Mouse (Mus musculus) bone marrow, adult 2 months (tissue): Measurements from ENCODE around the gene Trpm8. TPM values are rescaled to one million over a fixed set of nuclear protein-coding genes. Genes with fewer than 3 reads are reported as not detected.

ENCODE experiments used
- H3K27ac ChIP-seq: fragments of 200-500 bp; 2 replicates; pipeline ENCODE4 v1.5.1; 2012; ENCODE audit warnings: low read depth, mild to moderate bottlenecking, control low read depth, inconsistent platforms, low read length; ENCODE audit not compliant: control insufficient read depth, poor library complexity, insufficient read depth
- H3K4me1 ChIP-seq: fragments of 200-500 bp; 2 replicates; pipeline ENCODE4 v1.6.1; 2011; ENCODE audit warnings: low read length; ENCODE audit not compliant: control insufficient read depth, insufficient read depth
- H3K4me3 ChIP-seq: fragments of 200-500 bp; replicated peaks from 2 replicates; pipeline ENCODE3; 2011; ENCODE audit warnings: mild to moderate bottlenecking, low read depth, low read length, control low read depth; ENCODE audit not compliant: control insufficient read depth
- CTCF ChIP-seq: fragments of 200-500 bp; IDR thresholded peaks from 2 replicates; pipeline ENCODE4 v1.5.1; 2011; ENCODE audit warnings: low read length, control low read depth; ENCODE audit not compliant: control insufficient read depth, insufficient read depth
- POLR2A ChIP-seq: fragments of 200-500 bp; IDR thresholded peaks from 2 replicates; pipeline ENCODE4 v1.6.1; 2011; ENCODE audit warnings: low read depth, mild to moderate bottlenecking, control low read depth, low read length, borderline replicate concordance; ENCODE audit not compliant: control insufficient read depth
- WGBS: fragments of 180-500 bp; shearing (Covaris S2); methylation state at CpG from one replicate; pipeline ENCODE4 v1.1.7; 2018; 5-methylcytosine and 5-hydroxymethylcytosine counted together
- polyA plus RNA-seq: library from polyadenylated mRNA; stranded (reverse); fragments of >200 nt; gene quantifications from 2 replicates; pipeline ENCODE4 v1.2.4, GENCODE M21; 2011; ENCODE audit warnings: low replicate concordance; ENCODE audit not compliant: missing spikeins, insufficient read depth, insufficient read length

The Trpm8 gene
- polyA plus RNA-seq, 1 experiment, result not detected

- Histone ChIP-seq H3K27ac (no peak overlapping the region), H3K4me1 (peaks cover 9% of the 10 kb centered on the region), H3K4me3 (no peak overlapping the region)
- TF ChIP-seq POLR2A, result no peak
- TF ChIP-seq CTCF, result no peak
- 87% methylated on average over 13 of the region's 13 CpGs for WGBS
Observed at GRCm38 (mm10) chr1:88266123-88266522, 11.3 kb upstream of the Trpm8 start.

- peaks cover 5% of the 10 kb centered on the region for H3K4me1 ChIP-seq
- no peak for TF ChIP-seq POLR2A
- no peak for TF ChIP-seq CTCF
- H3K4me3 ChIP-seq, result no peak overlapping the region
- 89% methylated on average over 6 of the region's 6 CpGs for WGBS
- H3K27ac ChIP-seq, result no peak overlapping the region
Observed at GRCm38 (mm10) chr1:88267489-88267888, 10.0 kb upstream of the Trpm8 start.

GRCm38 (mm10) chr1:88268070-88268469 lies 9.4 kb upstream of the Trpm8 start:
- Histone ChIP-seq H3K4me3 (no peak overlapping the region), H3K4me1 (peaks cover 5% of the 10 kb centered on the region), H3K27ac (no peak overlapping the region)
- WGBS, result 81% methylated on average over 6 of the region's 6 CpGs
- TF ChIP-seq POLR2A, result no peak
- TF ChIP-seq CTCF, result no peak

- WGBS, result 81% methylated on average over 12 of the region's 12 CpGs
- TF ChIP-seq CTCF (no peak), POLR2A (no peak)
Observed at GRCm38 (mm10) chr1:88269539-88270309, 7.7 kb upstream of the Trpm8 start.

GRCm38 (mm10) chr1:88272851-88273250 lies 4.6 kb upstream of the Trpm8 start:
- no peak overlapping the region for H3K4me3 ChIP-seq
- TF ChIP-seq CTCF (no peak), POLR2A (no peak)
- no peak overlapping the region for H3K27ac ChIP-seq
- WGBS, result 57% methylated on average over 4 of the region's 4 CpGs
- peaks cover 11% of the 10 kb centered on the region for H3K4me1 ChIP-seq

More at GRCm38 (mm10) chr1:88269539-88270309, 7.7 kb upstream of the Trpm8 start:
- no peak overlapping the region for H3K4me3 ChIP-seq
- no peak overlapping the region for H3K27ac ChIP-seq
- peaks cover 5% of the 10 kb centered on the region for H3K4me1 ChIP-seq

- WGBS, result 93% methylated on average over 3 of the region's 3 CpGs
- Histone ChIP-seq H3K27ac (no peak overlapping the region), H3K4me3 (no peak overlapping the region), H3K4me1 (peaks cover 11% of the 10 kb centered on the region)
- no peak for TF ChIP-seq CTCF
- TF ChIP-seq POLR2A, result no peak
Observed at GRCm38 (mm10) chr1:88273326-88273725, 4.1 kb upstream of the Trpm8 start.

- no peak overlapping the region for H3K4me3 ChIP-seq
- no peak overlapping the region for H3K27ac ChIP-seq
- H3K4me1 ChIP-seq, result peaks cover 11% of the 10 kb centered on the region
- no peak for TF ChIP-seq CTCF
- TF ChIP-seq POLR2A, result no peak
- 79% methylated on average over 4 of the region's 4 CpGs for WGBS
Observed at GRCm38 (mm10) chr1:88273832-88274231, 3.6 kb upstream of the Trpm8 start.

GRCm38 (mm10) chr1:88274371-88275077 lies 2.9 kb upstream of the Trpm8 start:
- Histone ChIP-seq H3K4me3 (no peak overlapping the region), H3K4me1 (peaks cover 11% of the 10 kb centered on the region), H3K27ac (no peak overlapping the region)
- 76% methylated on average over 11 of the region's 11 CpGs for WGBS
- no peak for TF ChIP-seq POLR2A
- no peak for TF ChIP-seq CTCF
